Mouse (Mus musculus): ENCODE data around the gene Ccnd3.
A peak's percentile ranks its signal among the peaks of the same experiment; 100 is the strongest.

DNA sequence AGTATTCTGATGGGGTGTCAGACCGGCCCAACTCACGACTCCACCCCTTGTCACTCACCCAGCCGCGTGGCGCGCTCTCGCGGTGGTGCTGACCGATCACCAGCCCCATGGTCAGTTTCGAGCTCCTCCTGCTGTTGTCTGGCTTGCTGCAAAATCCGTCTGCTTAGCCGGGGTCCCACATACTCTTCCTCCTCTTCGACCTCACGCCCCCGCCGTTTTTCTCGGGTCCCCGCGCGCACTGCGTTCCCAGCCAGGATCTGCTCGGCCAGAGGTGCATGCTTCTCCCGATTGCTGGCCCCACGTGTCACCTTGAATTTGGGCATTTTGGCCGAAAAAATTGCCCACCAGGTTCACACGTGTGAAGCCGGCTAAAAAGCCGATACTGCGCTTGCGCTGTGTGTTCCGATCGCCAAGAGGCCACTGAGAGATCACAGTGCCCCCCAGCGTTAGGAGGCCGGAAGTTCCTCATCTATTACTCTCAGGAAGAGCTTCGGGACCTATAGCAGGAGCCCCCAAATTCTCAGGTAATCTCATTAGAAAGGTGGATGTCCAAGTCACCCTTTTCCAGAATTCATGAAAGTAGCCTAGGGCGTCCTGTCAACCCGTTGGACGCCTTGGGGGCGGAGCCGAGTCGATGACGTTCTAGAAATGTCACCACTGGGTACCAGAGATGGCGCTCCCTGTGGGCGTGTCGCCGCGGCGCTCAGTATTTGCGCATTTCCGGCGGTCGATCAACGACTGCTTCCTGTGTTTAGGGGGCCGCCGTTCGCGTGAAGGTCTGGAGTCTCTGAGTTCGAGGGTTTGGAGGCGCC, 106.2 kb downstream of the Ccnd3 start, which contains the start of the genes Bysl, Med20 and Gm20517:
- TF ChIP-seq CTCF (IDR thresholded peaks at IDR 0.05), result peak; percentile 84
- TF ChIP-seq EP300 (IDR thresholded peaks at IDR 0.05), result peak; percentile 81
